Mouse (Mus musculus) cerebellum, postnatal 14 days (tissue): ENCODE measurements at regions not wholly inside any gene's neighbourhood (a gene's known extent, or its start where the extent isn't known, plus 50 kb on each side); places are given as distances from the start of the nearest gene placed in this dataset.

Experiments used
- DNase-seq, 2 experiments: peaks; one replicate each; pipeline ENCODE4 v3.0.0; 2021; ENCODE audit warnings: mixed read lengths in 2 of 2

- DNase-seq, result no peak
These were observed 60.8 kb downstream of the Mis18a start for GRCm38 (mm10) chr16:90666271-90666986.

DNA sequence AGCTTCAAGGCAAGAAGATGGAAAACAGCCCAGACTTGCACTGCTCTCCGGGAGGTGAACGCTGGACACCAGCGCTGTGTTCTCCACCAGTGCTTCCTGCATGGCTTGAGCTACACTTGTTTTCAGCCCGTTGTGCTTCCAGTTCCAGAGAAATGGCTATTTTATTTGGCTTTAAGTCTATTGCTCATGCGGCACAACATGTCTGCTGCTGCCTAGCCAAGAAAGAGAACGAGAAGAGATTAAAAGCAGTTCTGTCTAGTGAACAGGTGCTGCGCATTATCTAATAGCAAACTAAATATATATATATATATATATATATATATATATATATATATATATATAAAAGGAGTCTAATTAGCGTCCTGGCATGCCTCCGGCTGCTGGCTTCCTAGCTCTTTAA lies 63.1 kb downstream of the Mis18a start:
- DNase-seq, result peak in 1 of 2 experiments; percentile 11

GRCm38 (mm10) chr16:90658050-90658449 lies 69.2 kb downstream of the Mis18a start:
- no peak for DNase-seq

DNA sequence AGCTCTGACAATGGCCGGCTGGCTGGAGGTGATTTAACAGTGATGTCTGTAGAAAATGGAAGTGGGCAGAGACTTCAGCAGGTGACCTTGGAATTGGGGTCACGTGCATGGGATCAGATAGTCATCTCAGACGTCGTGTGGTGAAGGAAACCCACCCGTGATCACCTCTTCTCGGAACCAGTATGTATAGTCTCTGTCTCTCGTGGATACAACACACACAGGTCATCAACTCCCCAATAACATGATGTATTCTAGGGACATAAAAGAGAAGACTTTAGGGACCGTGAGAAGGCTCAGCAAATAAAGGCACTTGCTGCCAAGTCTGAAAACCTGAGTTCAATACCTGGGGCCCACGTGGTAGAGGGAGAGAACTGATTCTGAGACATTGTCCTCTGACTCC lies 70.2 kb downstream of the Mis18a start:
- no peak for DNase-seq

GRCm38 (mm10) chr16:90656571-90657011 lies 70.6 kb downstream of the Mis18a start:
- DNase-seq, result peak; percentile 56 to 69

DNA sequence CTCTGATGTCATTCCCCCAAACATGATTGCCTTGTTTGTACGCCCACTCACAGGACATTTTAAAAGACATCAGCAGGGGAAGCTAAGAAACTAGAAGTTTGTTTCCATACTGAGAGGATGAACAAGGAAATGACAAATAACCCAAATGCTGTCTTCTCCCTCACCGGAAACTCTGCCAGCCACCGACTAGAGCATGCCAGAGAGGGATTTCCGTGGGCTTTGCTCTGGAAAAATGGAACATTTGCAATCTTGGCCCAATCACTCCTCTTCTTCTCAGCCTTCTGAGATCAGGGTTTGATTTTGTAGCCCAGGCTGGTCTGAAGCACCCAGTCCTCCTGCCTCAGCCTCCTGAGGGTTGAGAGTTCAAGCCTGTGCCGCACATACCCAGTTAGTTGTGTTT lies 72.4 kb downstream of the Mis18a start:
- DNase-seq, result no peak

- no peak for DNase-seq
These were observed 74.4 kb downstream of the Mis18a start for GRCm38 (mm10) chr16:90652821-90653220.

GRCm38 (mm10) chr16:90648161-90648560 lies 79.0 kb downstream of the Mis18a start:
- DNase-seq, result no peak

DNA sequence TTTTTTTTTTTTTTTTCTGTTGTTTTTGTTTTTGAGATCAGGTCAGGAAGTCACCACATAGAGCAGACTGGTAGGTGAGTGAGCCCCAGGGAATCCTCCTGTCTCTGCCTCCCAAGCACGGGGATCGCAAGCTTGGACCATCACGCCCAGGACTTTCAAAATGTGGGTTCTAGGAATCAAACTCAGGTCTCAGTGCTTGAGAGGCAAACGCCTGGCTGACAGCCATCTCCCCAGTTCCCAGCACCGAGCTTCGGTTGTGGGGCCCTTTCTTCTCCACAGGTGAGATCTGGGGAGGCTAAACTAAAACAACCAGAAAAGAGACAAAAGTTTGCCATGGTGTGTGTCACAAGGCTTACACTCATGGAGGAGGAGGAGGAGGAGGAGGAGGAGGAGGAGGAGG lies 84.5 kb downstream of the Mis18a start:
- DNase-seq, result no peak

DNA sequence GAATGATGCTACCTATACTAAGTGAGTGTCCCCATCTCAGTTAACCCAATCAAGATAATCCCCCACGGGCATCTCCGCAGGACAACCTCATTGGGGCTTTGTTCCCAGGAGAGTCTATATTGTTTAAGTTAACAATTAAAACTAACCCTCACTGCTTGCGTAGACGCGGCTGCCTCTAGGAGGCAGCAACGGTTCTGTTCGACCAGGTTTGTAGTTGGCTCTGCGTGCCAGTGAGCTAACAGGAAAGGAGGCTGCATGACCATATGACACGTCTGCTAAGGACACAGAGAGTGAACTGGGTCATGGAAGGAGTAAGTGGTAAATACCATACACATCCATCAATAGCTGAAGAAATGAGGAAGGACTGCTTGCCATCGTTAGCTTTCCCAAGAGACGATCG lies 92.0 kb downstream of the Mis18a start:
- DNase-seq, result peak in 1 of 2 experiments; percentile 19

DNA sequence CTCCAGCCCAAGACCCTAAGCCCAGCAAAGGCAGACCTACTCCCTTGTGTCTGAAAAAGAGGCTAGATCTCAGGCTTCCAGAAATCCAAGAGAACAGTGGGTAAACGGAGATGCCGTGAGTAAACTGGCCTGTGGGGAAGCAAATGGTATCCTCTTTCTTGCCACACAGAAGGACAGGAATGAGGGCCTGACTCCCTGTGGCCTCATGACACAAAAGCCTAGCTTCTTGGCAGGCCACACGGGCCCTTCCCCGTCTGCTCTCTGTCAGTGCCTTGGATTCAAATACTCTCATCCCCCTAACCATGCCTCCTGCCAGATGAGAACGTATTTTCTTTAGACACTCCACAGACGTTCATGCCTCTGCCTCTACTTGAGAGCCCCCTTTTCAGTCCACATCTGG lies 97.2 kb downstream of the Mis18a start:
- peak; percentile 58 for DNase-seq

DNA sequence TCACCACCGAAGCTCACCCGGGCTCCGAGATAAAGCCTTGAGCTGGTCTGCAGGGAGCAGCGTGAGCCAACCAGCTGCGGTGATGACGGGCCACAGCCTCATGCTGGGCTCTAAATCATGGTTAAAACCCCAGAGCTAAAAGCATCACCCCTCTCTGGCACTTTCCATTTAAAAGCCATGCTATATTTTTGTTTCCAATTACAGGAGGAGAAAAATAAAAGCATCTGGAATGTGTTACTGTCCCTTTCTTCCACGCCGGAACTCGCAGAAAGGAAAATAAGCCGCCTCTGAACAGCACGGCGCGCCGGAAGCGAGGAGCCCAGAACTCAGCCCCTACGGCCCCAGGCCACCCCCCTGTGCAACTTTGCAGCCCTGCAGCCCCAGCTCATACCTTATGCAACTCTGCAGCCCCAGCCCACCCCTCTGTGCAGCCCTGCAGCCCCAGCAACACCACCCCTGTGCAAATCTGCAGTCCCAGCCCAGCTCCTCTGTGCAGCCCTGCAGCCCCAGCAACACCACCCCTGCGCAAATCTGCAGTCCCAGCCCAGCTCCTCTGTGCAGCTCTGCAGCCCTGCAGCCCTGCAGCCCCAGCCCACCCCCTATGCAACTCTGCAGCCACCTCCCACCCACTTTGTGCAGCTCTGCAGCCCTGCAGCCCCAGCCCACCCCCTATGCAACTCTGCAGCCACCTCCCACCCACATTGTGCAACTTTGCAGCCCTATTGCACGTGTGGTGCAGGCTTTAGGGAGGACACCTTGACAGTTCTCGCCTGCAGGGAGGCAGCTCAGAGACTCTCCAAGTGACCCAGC lies 97.9 kb downstream of the Mis18a start:
- DNase-seq, result no peak

DNA sequence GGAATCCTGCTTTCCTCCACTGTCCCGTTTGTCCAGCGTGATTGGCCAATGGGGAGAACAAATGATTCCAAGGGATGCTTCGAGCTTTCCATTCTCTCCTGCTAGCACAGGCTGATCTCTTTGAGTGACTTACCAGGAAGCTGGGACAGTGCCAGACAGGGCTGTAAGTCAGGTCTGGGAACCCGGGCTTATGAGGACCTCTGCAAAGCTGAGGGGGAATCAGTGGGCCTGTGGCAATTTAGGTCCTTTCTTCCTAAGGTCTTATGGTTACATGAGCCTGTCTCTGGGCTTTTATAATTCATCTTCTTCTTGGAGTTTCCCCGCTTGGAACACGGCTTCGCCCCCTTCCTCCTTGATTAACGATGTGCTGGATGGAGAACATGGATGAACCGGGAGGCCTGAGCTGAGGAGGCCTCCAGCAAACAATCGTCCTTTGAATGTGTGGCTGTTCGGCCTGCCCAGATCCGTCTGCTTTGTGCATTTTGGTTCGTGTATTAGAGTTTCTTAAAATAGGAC lies 98.5 kb downstream of the Mis18a start:
- peak; percentile 42 to 44 for DNase-seq

- DNase-seq, result no peak
These were observed 101.1 kb downstream of the Mis18a start for GRCm38 (mm10) chr16:90626035-90626670.

GRCm38 (mm10) chr16:90625301-90626034 lies 101.7 kb downstream of the Mis18a start:
- DNase-seq, result no peak

DNA sequence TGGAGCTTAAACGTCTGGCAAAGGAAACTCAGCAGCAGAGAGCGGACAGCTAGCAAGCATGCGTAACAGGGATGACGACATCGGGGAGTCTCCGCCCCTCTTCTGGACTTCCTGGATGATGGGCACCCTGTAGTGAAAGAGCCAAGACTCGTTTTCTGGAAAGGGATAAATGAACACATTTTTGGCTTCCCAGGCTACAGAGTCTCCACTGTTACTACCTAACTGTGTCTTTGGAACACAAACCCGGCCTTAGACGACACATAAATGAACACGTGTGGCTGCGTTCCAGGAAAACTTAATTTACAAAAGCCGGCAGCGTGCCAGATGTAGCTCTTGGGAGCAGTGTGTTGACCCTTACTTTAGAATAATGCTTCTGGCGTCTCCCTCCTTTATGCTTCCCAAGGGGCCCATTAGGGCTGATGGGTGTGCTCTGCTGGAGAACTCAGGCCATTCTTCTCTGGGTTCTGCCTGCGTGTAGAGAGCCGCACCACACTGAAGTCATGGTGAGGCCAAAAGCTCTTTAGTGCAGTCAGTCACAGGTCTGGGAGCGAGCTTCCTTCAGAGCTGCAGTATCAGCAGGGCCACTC lies 103.1 kb downstream of the Mis18a start:
- DNase-seq, result peak; percentile 50 to 51

GRCm38 (mm10) chr16:90622677-90623225 lies 104.5 kb downstream of the Mis18a start:
- peak; percentile 41 to 54 for DNase-seq

GRCm38 (mm10) chr16:90621761-90622411 lies 105.3 kb downstream of the Mis18a start:
- peak; percentile 39 to 49 for DNase-seq

DNA sequence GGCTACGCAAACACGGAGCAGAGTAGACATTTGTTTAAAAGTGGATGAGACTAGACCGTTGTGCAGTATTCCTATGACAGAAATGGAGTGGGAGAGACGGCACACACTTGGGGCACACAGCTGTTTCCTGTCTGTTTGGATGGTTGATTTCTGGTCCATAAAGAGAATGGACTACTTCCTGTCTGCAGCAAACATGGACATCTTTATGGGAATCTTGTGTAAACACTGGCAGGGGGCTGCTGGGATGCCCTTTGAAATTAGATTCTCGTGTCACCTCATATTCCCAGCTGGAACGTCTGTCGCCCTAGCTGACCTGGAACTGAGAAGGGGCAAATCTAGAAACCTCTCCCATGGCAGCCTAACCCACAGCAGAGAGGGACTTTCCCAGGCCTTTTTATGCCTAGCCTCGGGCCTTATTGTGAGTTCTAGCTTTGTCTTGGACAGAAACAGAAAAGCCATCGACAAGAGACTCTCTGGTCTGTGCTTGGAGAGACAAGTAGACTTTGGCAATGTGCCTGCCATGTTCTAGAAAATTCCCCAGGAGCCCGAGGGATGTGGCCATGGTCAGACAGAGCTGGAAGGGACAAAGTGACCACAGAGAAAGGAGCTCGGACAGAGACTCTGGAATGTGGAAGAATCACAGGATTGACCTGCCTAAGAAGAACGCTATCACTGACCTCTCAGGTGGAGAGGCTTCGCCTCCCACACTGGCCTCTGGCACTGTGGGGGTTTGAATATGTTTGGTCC lies 107.5 kb downstream of the Mis18a start:
- DNase-seq, result no peak

- no peak for DNase-seq
These were observed 111.4 kb downstream of the Mis18a start for GRCm38 (mm10) chr16:90615791-90616190.

- no peak for DNase-seq
These were observed 113.1 kb downstream of the Mis18a start for GRCm38 (mm10) chr16:90614137-90614536.
